Mouse (Mus musculus): ENCODE results near the gene Gadd45b. TPM values are rescaled to one million over a fixed set of nuclear protein-coding genes. Genes with fewer than 3 reads are reported as not detected.

Gadd45b gene
- polyA plus RNA-seq, 1 experiment, result 29.7 TPM

GRCm38 (mm10) chr10:80956901-80957300 is 27.0 kb downstream of the Gadd45b start:
- Histone ChIP-seq H3K27ac (ENCODE audit: insufficient read depth, low read depth, low read length) (no peak overlapping the region), H3K36me3 (ENCODE audit: control insufficient read depth, insufficient read depth, low read length) (no peaks in the 10 kb centered on the region), H3K4me1 (ENCODE audit: control insufficient read depth, insufficient read depth, insufficient read length, low read length) (peaks cover 11% of the 10 kb centered on the region), H3K27me3 (ENCODE audit: control insufficient read depth, insufficient read depth, low read length) (no peaks in the 10 kb centered on the region), H3K4me3 (ENCODE audit: low read depth, low read length) (no peak overlapping the region)
- TF ChIP-seq CTCF (IDR thresholded peaks at IDR 0.05; ENCODE audit: extremely low read depth, insufficient read length, insufficient replicate concordance, low read depth, low read length) (no peak), POLR2A (IDR thresholded peaks at IDR 0.05; ENCODE audit: low read depth, low read length) (no peak)
- 85% methylated on average over 6 of the region's 6 CpGs for WGBS

GRCm38 (mm10) chr10:80957791-80958190 is 27.9 kb downstream of the Gadd45b start:
- no peak overlapping the region for H3K27ac ChIP-seq (ENCODE audit: insufficient read depth, low read depth, low read length)
- no peaks in the 10 kb centered on the region for H3K36me3 ChIP-seq (ENCODE audit: control insufficient read depth, insufficient read depth, low read length)
- peaks cover 11% of the 10 kb centered on the region for H3K4me1 ChIP-seq (ENCODE audit: control insufficient read depth, insufficient read depth, insufficient read length, low read length)
- H3K27me3 ChIP-seq (ENCODE audit: control insufficient read depth, insufficient read depth, low read length), result no peaks in the 10 kb centered on the region
- TF ChIP-seq CTCF (IDR thresholded peaks at IDR 0.05; ENCODE audit: extremely low read depth, insufficient read length, insufficient replicate concordance, low read depth, low read length) (no peak), POLR2A (IDR thresholded peaks at IDR 0.05; ENCODE audit: low read depth, low read length) (no peak)
- WGBS, result 79% methylated on average over 4 of the region's 4 CpGs
- H3K4me3 ChIP-seq (ENCODE audit: low read depth, low read length), result no peak overlapping the region

GRCm38 (mm10) chr10:80958979-80959637 is 29.2 kb downstream of the Gadd45b start:
- Histone ChIP-seq H3K27ac (ENCODE audit: insufficient read depth, low read depth, low read length) (no peak overlapping the region), H3K36me3 (ENCODE audit: control insufficient read depth, insufficient read depth, low read length) (no peaks in the 10 kb centered on the region), H3K27me3 (ENCODE audit: control insufficient read depth, insufficient read depth, low read length) (no peaks in the 10 kb centered on the region), H3K4me1 (ENCODE audit: control insufficient read depth, insufficient read depth, insufficient read length, low read length) (peaks cover 19% of the 10 kb centered on the region), H3K4me3 (ENCODE audit: low read depth, low read length) (no peak overlapping the region)
- WGBS, result 94% methylated on average over 5 of the region's 5 CpGs
- no peak for TF ChIP-seq CTCF (IDR thresholded peaks at IDR 0.05; ENCODE audit: extremely low read depth, insufficient read length, insufficient replicate concordance, low read depth, low read length)
- TF ChIP-seq POLR2A (IDR thresholded peaks at IDR 0.05; ENCODE audit: low read depth, low read length), result no peak

- Histone ChIP-seq H3K27ac (ENCODE audit: insufficient read depth, low read depth, low read length) (0 out of 2 replicates have a peak overlapping the region, but pooled peaks have one; percentile 36), H3K4me3 (ENCODE audit: low read depth, low read length) (no peak overlapping the region), H3K4me1 (ENCODE audit: control insufficient read depth, insufficient read depth, insufficient read length, low read length) (peaks cover 16% of the 10 kb centered on the region), H3K36me3 (ENCODE audit: control insufficient read depth, insufficient read depth, low read length) (no peaks in the 10 kb centered on the region), H3K27me3 (ENCODE audit: control insufficient read depth, insufficient read depth, low read length) (no peaks in the 10 kb centered on the region)
- TF ChIP-seq CTCF (IDR thresholded peaks at IDR 0.05; ENCODE audit: extremely low read depth, insufficient read length, insufficient replicate concordance, low read depth, low read length) (peak; percentile 79; the same call in 1 of the 2 replicates), POLR2A (IDR thresholded peaks at IDR 0.05; ENCODE audit: low read depth, low read length) (no peak)
- 13% methylated on average over 16 of the region's 16 CpGs for WGBS
Measured at GRCm38 (mm10) chr10:80960551-80961508, 31.0 kb downstream of the Gadd45b start.

GRCm38 (mm10) chr10:80962051-80962472 is 32.2 kb downstream of the Gadd45b start:
- peak overlapping the region; percentile 25 for H3K27ac ChIP-seq (ENCODE audit: insufficient read depth, low read depth, low read length)
- peaks cover 18% of the 10 kb centered on the region for H3K4me1 ChIP-seq (ENCODE audit: control insufficient read depth, insufficient read depth, insufficient read length, low read length)
- TF ChIP-seq POLR2A (IDR thresholded peaks at IDR 0.05; ENCODE audit: low read depth, low read length), result no peak
- WGBS, result 68% methylated on average over 10 of the region's 10 CpGs
- no peak overlapping the region for H3K4me3 ChIP-seq (ENCODE audit: low read depth, low read length)
- no peaks in the 10 kb centered on the region for H3K27me3 ChIP-seq (ENCODE audit: control insufficient read depth, insufficient read depth, low read length)
- no peaks in the 10 kb centered on the region for H3K36me3 ChIP-seq (ENCODE audit: control insufficient read depth, insufficient read depth, low read length)

GRCm38 (mm10) chr10:80962585-80962984 is 32.7 kb downstream of the Gadd45b start:
- 63% methylated on average over 5 of the region's 5 CpGs for WGBS
- peaks cover 22% of the 10 kb centered on the region for H3K4me1 ChIP-seq (ENCODE audit: control insufficient read depth, insufficient read depth, insufficient read length, low read length)
- H3K4me3 ChIP-seq (ENCODE audit: low read depth, low read length), result no peak overlapping the region
- peak overlapping the region; percentile 25; the same call in 1 of the 2 replicates for H3K27ac ChIP-seq (ENCODE audit: insufficient read depth, low read depth, low read length)
- TF ChIP-seq POLR2A (IDR thresholded peaks at IDR 0.05; ENCODE audit: low read depth, low read length) (no peak), CTCF (IDR thresholded peaks at IDR 0.05; ENCODE audit: extremely low read depth, insufficient read length, insufficient replicate concordance, low read depth, low read length) (no peak)
- no peaks in the 10 kb centered on the region for H3K27me3 ChIP-seq (ENCODE audit: control insufficient read depth, insufficient read depth, low read length)
- H3K36me3 ChIP-seq (ENCODE audit: control insufficient read depth, insufficient read depth, low read length), result no peaks in the 10 kb centered on the region

All from small intestine, adult 2 months (tissue).